In genomic region chr15:81027378-81028173, GRCm38 (mm10) we compare ENCODE assay signal across 8 mouse cellular contexts. TPM values are rescaled to one million over a fixed set of nuclear protein-coding genes. Genes with fewer than 3 reads are reported as not detected.
DNase-seq lines count a peak whose midpoint lies in the region; ATAC-seq and TF ChIP-seq lines count a peak whose summit lies in the region.

No protein-coding gene starts in this region.

- no peak overlapping the region for H3K4me3 ChIP-seq in midbrain, embryonic 11.5 days (ENCODE audit: low read depth, low read length)
- no peak overlapping the region for H3K4me3 ChIP-seq in small intestine, adult 2 months (ENCODE audit: low read depth, low read length)

- ATAC-seq in midbrain, embryonic 11.5 days (ENCODE audit: low FRiP score), result no peak

- no peak overlapping the region for H3K4me2 ChIP-seq in midbrain, embryonic 11.5 days

- H3K4me1 ChIP-seq in midbrain, embryonic 11.5 days (ENCODE audit: control insufficient read depth, insufficient read depth, low read length), result peaks cover 3% of the 10 kb centered on the region; the same call in 1 of the 2 replicates
- peaks cover 15% of the 10 kb centered on the region for H3K4me1 ChIP-seq in small intestine, adult 2 months (ENCODE audit: control insufficient read depth, insufficient read depth, insufficient read length, low read length)

- no peak for TF ChIP-seq POLR2A in small intestine, adult 2 months (IDR thresholded peaks at IDR 0.05; ENCODE audit: low read depth, low read length)

- peak; percentile 73; the same call in 1 of the 2 replicates for TF ChIP-seq CTCF in small intestine, adult 2 months (IDR thresholded peaks at IDR 0.05; ENCODE audit: extremely low read depth, insufficient read length, insufficient replicate concordance, low read depth, low read length)

- H3K27ac ChIP-seq in midbrain, embryonic 11.5 days (ENCODE audit: low read depth, low read length), result no peak overlapping the region
- H3K27ac ChIP-seq in small intestine, adult 2 months (ENCODE audit: insufficient read depth, low read depth, low read length), result no peak overlapping the region

- DNase-seq in 3134 (ENCODE audit: extremely low read depth, insufficient read length, low spot score), result peak; percentile 71
- peak; percentile 47 for DNase-seq in adrenal gland, adult 8-10 months
- DNase-seq in embryo, embryonic 9.5 days (ENCODE audit: extremely low spot score), result peak; percentile 70
- peak; percentile 80 to 93 for DNase-seq in heart, adult 18-20 months
- peak; percentile 68 for DNase-seq in kidney, adult 11 months
- peak; percentile 72 for DNase-seq in left cerebral cortex, postnatal 4 days
- DNase-seq in midbrain, embryonic 11.5 days (ENCODE audit: low spot score, missing footprints), result peak; percentile 97

- no peaks in the 10 kb centered on the region for H3K9me3 ChIP-seq in midbrain, embryonic 11.5 days (ENCODE audit: control insufficient read depth, low read length)

- H3K9ac ChIP-seq in midbrain, embryonic 11.5 days (ENCODE audit: low read length), result no peak overlapping the region

- no peaks in the 10 kb centered on the region for H3K27me3 ChIP-seq in midbrain, embryonic 11.5 days (ENCODE audit: control insufficient read depth, insufficient read depth, low read length)
- no peaks in the 10 kb centered on the region for H3K27me3 ChIP-seq in small intestine, adult 2 months (ENCODE audit: control insufficient read depth, insufficient read depth, low read length)

- intact Hi-C loops in left cerebral cortex, postnatal 4 days (cut with DNase I), result loop anchor here (2.0 kb wide), 1 partner anchor 171 kb away; no protein-coding TSS in a partner anchor

- H3K36me3 ChIP-seq in midbrain, embryonic 11.5 days (ENCODE audit: control insufficient read depth, insufficient read depth, low read length), result no peaks in the 10 kb centered on the region
- peaks cover 2% of the 10 kb centered on the region; the same call in 1 of the 2 replicates for H3K36me3 ChIP-seq in small intestine, adult 2 months (ENCODE audit: control insufficient read depth, insufficient read depth, low read length)

- WGBS in midbrain, embryonic 11.5 days, result 42% methylated on average over 8 of the region's 8 CpGs
- 38% methylated on average over 8 of the region's 8 CpGs for WGBS in small intestine, adult 2 months

RNA-seq across cellular contexts. Expression of gene Sgsm3, which starts 50.0 kb away (rescaled TPM):
- 10 to 100 TPM; 21.3 to 32.9 (median 26.6) TPM for total RNA-seq in adrenal gland, adult 8-10 months (2022)
- 10 to 100 TPM; 13.2 to 13.3 TPM for total RNA-seq in heart, adult 18-20 months (2021)
- 10 to 100 TPM; 81.3 to 93.4 TPM for total RNA-seq in left cerebral cortex, postnatal 4 days (2021)
- polyA plus RNA-seq in midbrain, embryonic 11.5 days (2014; fragmentation: Nextera tagmentation; extraction: Ambion mirVana), result 22.3 and 26.8 TPM in 2 replicates
- 23.9 and 25.1 TPM in 2 replicates for polyA plus RNA-seq in small intestine, adult 2 months (2012; rRNA removed)

Comparison
In these comparisons a context has a peak if more than half of its experiments do, and no peak if none do; other contexts are left out.
1. DNase-seq: peak in every context shown above with its lines; median percentile 97 in midbrain, embryonic 11.5 days; 86 in heart, adult 18-20 months; 72 in left cerebral cortex, postnatal 4 days; 71 in 3134; 70 in embryo, embryonic 9.5 days; 68 in kidney, adult 11 months; 47 in adrenal gland, adult 8-10 months.